Mouse (Mus musculus) liver, embryonic 15.5 days (tissue): ENCODE measurements around the gene Gm20696. TPM values are rescaled to one million over a fixed set of nuclear protein-coding genes. Genes with fewer than 3 reads are reported as not detected.
A peak's percentile ranks its signal among the peaks of the same experiment; 100 is the strongest.

Experiments
- ATAC-seq: fragments of 200-750 bp; cut with Nextera tagmentation; 2 replicates; pipeline ENCODE4 v1.8.0; 2017; ENCODE audit warnings: moderate number of reproducible peaks, mild to moderate bottlenecking, moderate library complexity; ENCODE audit not compliant: insufficient read depth
- H3K27ac ChIP-seq: fragments of 300-500 bp; sonication (generic); replicated peaks from 2 replicates; pipeline ENCODE4 v1.5.1; 2015; ENCODE audit warnings: mild to moderate bottlenecking, inconsistent platforms
- H3K27me3 ChIP-seq: fragments of 300-500 bp; sonication (generic); 2 replicates; pipeline ENCODE4 v1.6.1; 2015; ENCODE audit warnings: mild to moderate bottlenecking, inconsistent platforms
- H3K36me3 ChIP-seq: fragments of 300-500 bp; sonication (generic); replicated peaks from 2 replicates; pipeline ENCODE4 v1.6.1; 2015; ENCODE audit warnings: moderate library complexity, mild to moderate bottlenecking, inconsistent platforms
- H3K4me1 ChIP-seq: fragments of 300-500 bp; sonication (generic); replicated peaks from 2 replicates; pipeline ENCODE4 v1.6.1; 2015; ENCODE audit warnings: inconsistent platforms
- H3K4me2 ChIP-seq: fragments of 300-500 bp; sonication (generic); 2 replicates; pipeline ENCODE4 v1.6.1; 2015; ENCODE audit warnings: moderate library complexity, mild to moderate bottlenecking, inconsistent platforms
- H3K4me3 ChIP-seq: fragments of 300-500 bp; sonication (generic); replicated peaks from 2 replicates; pipeline ENCODE4 v1.5.1; 2015; ENCODE audit warnings: mild to moderate bottlenecking, inconsistent platforms
- H3K9ac ChIP-seq: fragments of 300-500 bp; sonication (generic); 2 replicates; pipeline ENCODE4 v1.6.1; 2015; ENCODE audit warnings: moderate library complexity, mild to moderate bottlenecking, inconsistent platforms
- H3K9me3 ChIP-seq: fragments of 300-500 bp; sonication (generic); replicated peaks from 2 replicates; pipeline ENCODE4 v1.6.1; 2016; ENCODE audit warnings: inconsistent platforms
- WGBS: fragments of 180-500 bp; shearing (Covaris S2); methylation state at CpG from one replicate; pipeline ENCODE4 v1.1.7; 2015; ENCODE audit warnings: mixed read lengths; ENCODE audit not compliant: insufficient replicate concordance; 5-methylcytosine and 5-hydroxymethylcytosine counted together
- polyA plus RNA-seq: library from polyadenylated mRNA; unstranded; fragments of >200 nt; fragmentation: Nextera tagmentation; extraction: Ambion mirVana; gene quantifications from 2 replicates; pipeline ENCODE4 v1.2.1, GENCODE M21; 2015

The Gm20696 gene
- polyA plus RNA-seq, 1 experiment from 2014 or later: 0.75 TPM

- no peak overlapping the region for H3K27ac ChIP-seq
- no peaks in the 10 kb centered on the region for H3K27me3 ChIP-seq
- H3K9ac ChIP-seq: no peak overlapping the region
- WGBS: 40% methylated on average over 9 of the region's 9 CpGs
- peaks cover 18% of the 10 kb centered on the region for H3K4me1 ChIP-seq
- no peaks in the 10 kb centered on the region for H3K36me3 ChIP-seq
- no peak for ATAC-seq
- no peak overlapping the region for H3K4me3 ChIP-seq
- H3K4me2 ChIP-seq: no peak overlapping the region
- H3K9me3 ChIP-seq: no peaks in the 10 kb centered on the region
Measured at GRCm38 (mm10) chr6:99338593-99339342, 327.8 kb downstream of the Gm20696 start.

GRCm38 (mm10) chr6:99338174-99338573 lies 328.4 kb downstream of the Gm20696 start:
- Histone ChIP-seq H3K4me2 (no peak overlapping the region), H3K36me3 (no peaks in the 10 kb centered on the region), H3K9ac (no peak overlapping the region), H3K27me3 (no peaks in the 10 kb centered on the region), H3K4me3 (no peak overlapping the region), H3K4me1 (peaks cover 18% of the 10 kb centered on the region), H3K9me3 (no peaks in the 10 kb centered on the region), H3K27ac (0 out of 2 replicates have a peak overlapping the region, but pooled peaks have one; percentile 3)
- WGBS: 25% methylated on average over 3 of the region's 3 CpGs
- no peak for ATAC-seq

- Histone ChIP-seq H3K4me2 (no peak overlapping the region), H3K9ac (no peak overlapping the region), H3K27me3 (no peaks in the 10 kb centered on the region), H3K4me3 (no peak overlapping the region), H3K4me1 (peaks cover 18% of the 10 kb centered on the region), H3K36me3 (no peaks in the 10 kb centered on the region), H3K9me3 (no peaks in the 10 kb centered on the region), H3K27ac (0 out of 2 replicates have a peak overlapping the region, but pooled peaks have one; percentile 3)
- WGBS: 24% methylated on average over 6 of the region's 6 CpGs
- no peak for ATAC-seq
Measured at GRCm38 (mm10) chr6:99337575-99337974, 329.0 kb downstream of the Gm20696 start.

- H3K27ac ChIP-seq: no peak overlapping the region
- H3K9ac ChIP-seq: no peak overlapping the region
- H3K4me1 ChIP-seq: peaks cover 18% of the 10 kb centered on the region
- no peak overlapping the region for H3K4me2 ChIP-seq
- no peaks in the 10 kb centered on the region for H3K36me3 ChIP-seq
- no peaks in the 10 kb centered on the region for H3K9me3 ChIP-seq
- 45% methylated on average over 5 of the region's 5 CpGs for WGBS
- H3K27me3 ChIP-seq: no peaks in the 10 kb centered on the region
- ATAC-seq: no peak
- H3K4me3 ChIP-seq: no peak overlapping the region
Measured at GRCm38 (mm10) chr6:99336191-99336590, 330.4 kb downstream of the Gm20696 start.

- ATAC-seq: no peak
- Histone ChIP-seq H3K4me3 (no peak overlapping the region), H3K9ac (no peak overlapping the region), H3K4me1 (peaks cover 18% of the 10 kb centered on the region), H3K9me3 (no peaks in the 10 kb centered on the region), H3K36me3 (no peaks in the 10 kb centered on the region), H3K27me3 (no peaks in the 10 kb centered on the region), H3K27ac (no peak overlapping the region), H3K4me2 (no peak overlapping the region)
- 62% methylated on average over 13 of the region's 13 CpGs for WGBS
Measured at GRCm38 (mm10) chr6:99335174-99335830, 331.3 kb downstream of the Gm20696 start.

- Histone ChIP-seq H3K9ac (no peak overlapping the region), H3K4me2 (no peak overlapping the region), H3K36me3 (no peaks in the 10 kb centered on the region), H3K4me1 (peaks cover 15% of the 10 kb centered on the region), H3K4me3 (no peak overlapping the region), H3K27ac (no peak overlapping the region), H3K27me3 (no peaks in the 10 kb centered on the region), H3K9me3 (no peaks in the 10 kb centered on the region)
- ATAC-seq: no peak
- 75% methylated on average over 3 of the region's 3 CpGs for WGBS
Measured at GRCm38 (mm10) chr6:99334255-99334654, 332.3 kb downstream of the Gm20696 start.

GRCm38 (mm10) chr6:99333127-99333526 lies 333.5 kb downstream of the Gm20696 start:
- no peak for ATAC-seq
- Histone ChIP-seq H3K27ac (no peak overlapping the region), H3K4me2 (no peak overlapping the region), H3K4me3 (no peak overlapping the region), H3K9ac (no peak overlapping the region), H3K36me3 (no peaks in the 10 kb centered on the region), H3K4me1 (peaks cover 6% of the 10 kb centered on the region; the same call in 1 of the 2 replicates), H3K27me3 (no peaks in the 10 kb centered on the region), H3K9me3 (no peaks in the 10 kb centered on the region)
- 68% methylated on average over 5 of the region's 5 CpGs for WGBS

GRCm38 (mm10) chr6:99330169-99330568 lies 336.4 kb downstream of the Gm20696 start:
- Histone ChIP-seq H3K9me3 (no peaks in the 10 kb centered on the region), H3K4me2 (no peak overlapping the region), H3K27ac (no peak overlapping the region), H3K4me3 (no peak overlapping the region), H3K27me3 (no peaks in the 10 kb centered on the region), H3K4me1 (no peaks in the 10 kb centered on the region), H3K9ac (no peak overlapping the region), H3K36me3 (no peaks in the 10 kb centered on the region)
- 78% methylated on average over 4 of the region's 4 CpGs for WGBS
- no peak for ATAC-seq

GRCm38 (mm10) chr6:99328634-99329033 lies 338.0 kb downstream of the Gm20696 start:
- Histone ChIP-seq H3K9ac (no peak overlapping the region), H3K36me3 (no peaks in the 10 kb centered on the region), H3K27me3 (no peaks in the 10 kb centered on the region), H3K9me3 (no peaks in the 10 kb centered on the region), H3K4me1 (no peaks in the 10 kb centered on the region), H3K4me3 (no peak overlapping the region), H3K27ac (no peak overlapping the region), H3K4me2 (no peak overlapping the region)
- no peak for ATAC-seq
- 53% methylated on average over 2 of the region's 2 CpGs for WGBS

- Histone ChIP-seq H3K9me3 (no peaks in the 10 kb centered on the region), H3K27ac (no peak overlapping the region), H3K36me3 (no peaks in the 10 kb centered on the region), H3K9ac (no peak overlapping the region), H3K27me3 (no peaks in the 10 kb centered on the region), H3K4me3 (no peak overlapping the region), H3K4me2 (no peak overlapping the region), H3K4me1 (no peaks in the 10 kb centered on the region)
- no peak for ATAC-seq
- 73% methylated on average over 6 of the region's 6 CpGs for WGBS
Measured at GRCm38 (mm10) chr6:99328146-99328545, 338.5 kb downstream of the Gm20696 start.

- Histone ChIP-seq H3K27ac (no peak overlapping the region), H3K9me3 (no peaks in the 10 kb centered on the region), H3K4me2 (no peak overlapping the region), H3K4me1 (no peaks in the 10 kb centered on the region), H3K27me3 (no peaks in the 10 kb centered on the region), H3K4me3 (no peak overlapping the region), H3K36me3 (no peaks in the 10 kb centered on the region), H3K9ac (no peak overlapping the region)
- WGBS: 73% methylated on average over 11 of the region's 11 CpGs
- ATAC-seq: no peak
Measured at GRCm38 (mm10) chr6:99327721-99328120, 338.9 kb downstream of the Gm20696 start.
